Mouse (Mus musculus) neural tube, embryonic 15.5 days (tissue): Measurements from ENCODE around the gene Zfp488. TPM values are rescaled to one million over a fixed set of nuclear protein-coding genes. Genes with fewer than 3 reads are reported as not detected.

Source experiments
- polyA plus RNA-seq: library from polyadenylated mRNA; unstranded; fragments of >200 nt; fragmentation: Nextera tagmentation; extraction: Ambion mirVana; gene quantifications from 2 replicates; pipeline ENCODE4 v1.2.1, GENCODE M21; 2015

Zfp488 gene
- polyA plus RNA-seq, 1 experiment from 2014 or later, result 0.96 TPM

Other genes starting within 250 kb of the Zfp488 start
- gene Gdf10, start 55.2 kb downstream of the Zfp488 start, polyA plus RNA-seq, result 12.8 and 13.9 TPM in 2 replicates
- gene Gdf2, start 37.7 kb downstream of the Zfp488 start, polyA plus RNA-seq, result 0.05 and 0.11 TPM in 2 replicates
- not detected in 2 replicates for gene Rbp3, start 24.8 kb downstream of the Zfp488 start, polyA plus RNA-seq
- gene Gm30083, start 36.4 kb upstream of the Zfp488 start, polyA plus RNA-seq, result not detected in 2 replicates
- gene Gm5460, start 38.0 kb upstream of the Zfp488 start, polyA plus RNA-seq, result not detected in 2 replicates
- gene Antxrl, start 73.9 kb upstream of the Zfp488 start, polyA plus RNA-seq, result not detected in 2 replicates
- 0.41 and 3.7 TPM in 2 replicates for gene Anxa8, start 107.2 kb upstream of the Zfp488 start, polyA plus RNA-seq
- gene A630023A22Rik, start 124.0 kb upstream of the Zfp488 start, polyA plus RNA-seq, result 0.49 and 0.69 TPM in 2 replicates
- gene Npy4r, start 173.7 kb upstream of the Zfp488 start, polyA plus RNA-seq, result 0.17 and 0.42 TPM in 2 replicates
- 4.3 and 5.3 TPM in 2 replicates for gene Gprin2, start 222.9 kb upstream of the Zfp488 start, polyA plus RNA-seq
- 0.87 and 1.2 TPM in 2 replicates for gene Syt15, start 240.8 kb upstream of the Zfp488 start, polyA plus RNA-seq